Mouse (Mus musculus) neural tube, embryonic 15.5 days (tissue): ENCODE measurements around the gene Spout1. TPM values are rescaled to one million over a fixed set of nuclear protein-coding genes. Genes with fewer than 3 reads are reported as not detected.
A peak's percentile ranks its signal among the peaks of the same experiment; 100 is the strongest.
"Not testable (repeated sequence)": the region's sequence is repeated elsewhere in the genome, so short reads cannot be mapped to it uniquely, and the experiment has no call there.

Experiments
- ATAC-seq: fragments of 200-750 bp; cut with Nextera tagmentation; 2 replicates; pipeline ENCODE4 v1.8.0; 2017; ENCODE audit warnings: mild to moderate bottlenecking, moderate TSS enrichment, moderate library complexity; ENCODE audit not compliant: low FRiP score
- H3K27ac ChIP-seq: fragments of 300-500 bp; sonication (generic); replicated peaks from 2 replicates; pipeline ENCODE4 v1.5.1; 2015; ENCODE audit warnings: mild to moderate bottlenecking, inconsistent platforms
- H3K27me3 ChIP-seq: fragments of 300-500 bp; sonication (generic); replicated peaks from 2 replicates; pipeline ENCODE4 v1.6.1; 2015; ENCODE audit warnings: inconsistent platforms
- H3K36me3 ChIP-seq: fragments of 300-500 bp; sonication (generic); 2 replicates; pipeline ENCODE4 v1.6.1; 2015; ENCODE audit warnings: inconsistent platforms
- H3K4me1 ChIP-seq: fragments of 300-500 bp; sonication (generic); 2 replicates; pipeline ENCODE4 v1.6.1; 2015; ENCODE audit warnings: inconsistent platforms
- H3K4me2 ChIP-seq: fragments of 300-500 bp; sonication (generic); 2 replicates; pipeline ENCODE4 v1.6.1; 2015; ENCODE audit warnings: inconsistent platforms, mild to moderate bottlenecking, moderate library complexity
- H3K4me3 ChIP-seq: fragments of 300-500 bp; sonication (generic); replicated peaks from 2 replicates; pipeline ENCODE4 v1.5.1; 2015; ENCODE audit warnings: mild to moderate bottlenecking, inconsistent platforms
- H3K9ac ChIP-seq: fragments of 300-500 bp; sonication (generic); replicated peaks from 2 replicates; pipeline ENCODE4 v1.6.1; 2015; ENCODE audit warnings: mild to moderate bottlenecking, inconsistent platforms
- H3K9me3 ChIP-seq: fragments of 300-500 bp; sonication (generic); replicated peaks from 2 replicates; pipeline ENCODE4 v1.6.1; 2016; ENCODE audit warnings: inconsistent platforms
- WGBS: fragments of 180-500 bp; shearing (Covaris S2); methylation state at CpG from one replicate; pipeline ENCODE4 v1.1.7; 2015; ENCODE audit warnings: mixed read lengths; 5-methylcytosine and 5-hydroxymethylcytosine counted together
- polyA plus RNA-seq: library from polyadenylated mRNA; unstranded; fragments of >200 nt; fragmentation: Nextera tagmentation; extraction: Ambion mirVana; gene quantifications from 2 replicates; pipeline ENCODE4 v1.2.1, GENCODE M21; 2015

Spout1 gene
- polyA plus RNA-seq, 1 experiment from 2014 or later, result 70.5 TPM

GRCm38 (mm10) chr2:30140021-30140420, 38.2 kb downstream of the Spout1 start:
- H3K4me1 ChIP-seq, result peaks cover 24% of the 10 kb centered on the region
- ATAC-seq, H3K27ac ChIP-seq, H3K4me3 ChIP-seq, H3K9ac ChIP-seq, H3K9me3 ChIP-seq, H3K4me2 ChIP-seq, H3K27me3 ChIP-seq: not testable (repeated sequence)
- WGBS, result 93% methylated on average over 4 of the region's 4 CpGs
- H3K36me3 ChIP-seq, result peaks cover 67% of the 10 kb centered on the region

- Histone ChIP-seq H3K4me3 (no peak overlapping the region), H3K27me3 (no peaks in the 10 kb centered on the region), H3K4me2 (no peak overlapping the region), H3K4me1 (peaks cover 42% of the 10 kb centered on the region), H3K36me3 (peaks cover 32% of the 10 kb centered on the region), H3K27ac (no peak overlapping the region), H3K9ac (no peak overlapping the region), H3K9me3 (no peaks in the 10 kb centered on the region)
- no peak for ATAC-seq
- 92% methylated on average over 10 of the region's 10 CpGs for WGBS
Measured at GRCm38 (mm10) chr2:30136458-30136857, 41.8 kb downstream of the Spout1 start.

GRCm38 (mm10) chr2:30134928-30135620, 43.2 kb downstream of the Spout1 start:
- Histone ChIP-seq H3K9me3 (no peaks in the 10 kb centered on the region), H3K27me3 (no peaks in the 10 kb centered on the region), H3K9ac (peak overlapping the region; percentile 76), H3K4me3 (peak overlapping the region; percentile 86), H3K27ac (peak overlapping the region; percentile 87; the same call in 1 of the 2 replicates), H3K36me3 (peaks cover 18% of the 10 kb centered on the region), H3K4me2 (peak overlapping the region; percentile 93), H3K4me1 (peaks cover 42% of the 10 kb centered on the region)
- ATAC-seq, result no peak
- 47% methylated on average over 10 of the region's 10 CpGs for WGBS

- Histone ChIP-seq H3K36me3 (peaks cover 17% of the 10 kb centered on the region), H3K4me2 (peak overlapping the region; percentile 93), H3K4me3 (peak overlapping the region; percentile 86), H3K27me3 (no peaks in the 10 kb centered on the region), H3K4me1 (peaks cover 42% of the 10 kb centered on the region), H3K27ac (peak overlapping the region; percentile 87), H3K9me3 (no peaks in the 10 kb centered on the region), H3K9ac (peak overlapping the region; percentile 76)
- peak; percentile 28; the same call in 1 of the 2 replicates for ATAC-seq
- WGBS, result 23% methylated on average over 6 of the region's 6 CpGs
Measured at GRCm38 (mm10) chr2:30134378-30134711, 43.9 kb downstream of the Spout1 start.

GRCm38 (mm10) chr2:30133613-30134377, 44.5 kb downstream of the Spout1 start, which contains the start of gene Tbc1d13:
TSS of gene Tbc1d13 (plus strand) at chr2:30133746.
- WGBS, result under 1% methylated on average over 46 of the region's 46 CpGs
- Histone ChIP-seq H3K27ac (peak within 1 kb of the TSS; percentile 87), H3K9ac (peak within 1 kb of the TSS; percentile 76), H3K4me1 (peaks cover 42% of the 10 kb centered on the region), H3K36me3 (peaks cover 17% of the 10 kb centered on the region), H3K9me3 (no peaks in the 10 kb centered on the region), H3K4me2 (peak within 1 kb of the TSS; percentile 93), H3K27me3 (no peaks in the 10 kb centered on the region), H3K4me3 (peak within 1 kb of the TSS; percentile 86)
- ATAC-seq, result peak; percentile 94

- peaks cover 17% of the 10 kb centered on the region for H3K36me3 ChIP-seq
- peak overlapping the region; percentile 29 for H3K9ac ChIP-seq
- H3K27me3 ChIP-seq, result no peaks in the 10 kb centered on the region
- 27% methylated on average over 16 of the region's 16 CpGs for WGBS
- H3K4me1 ChIP-seq, result peaks cover 42% of the 10 kb centered on the region
- no peaks in the 10 kb centered on the region for H3K9me3 ChIP-seq
- no peak overlapping the region; the same call in none of the 2 replicates for H3K27ac ChIP-seq
- H3K4me3 ChIP-seq, result peak overlapping the region; percentile 86
- ATAC-seq, result peak; percentile 15; the same call in 1 of the 2 replicates
- peak overlapping the region; percentile 93 for H3K4me2 ChIP-seq
Measured at GRCm38 (mm10) chr2:30132801-30133612, 45.3 kb downstream of the Spout1 start.

GRCm38 (mm10) chr2:30131240-30131639, 47.0 kb downstream of the Spout1 start:
- H3K27ac ChIP-seq, ATAC-seq: not testable (repeated sequence)
- 62% methylated on average over 5 of the region's 5 CpGs for WGBS

GRCm38 (mm10) chr2:30130156-30130555, 48.1 kb downstream of the Spout1 start:
- H3K4me2 ChIP-seq, result no peak overlapping the region
- H3K4me1 ChIP-seq, result peaks cover 22% of the 10 kb centered on the region
- H3K9me3 ChIP-seq, result no peaks in the 10 kb centered on the region
- no peaks in the 10 kb centered on the region for H3K27me3 ChIP-seq
- no peak overlapping the region for H3K27ac ChIP-seq
- 91% methylated on average over 4 of the region's 4 CpGs for WGBS
- H3K9ac ChIP-seq, result no peak overlapping the region
- no peak for ATAC-seq
- no peaks in the 10 kb centered on the region for H3K36me3 ChIP-seq
- H3K4me3 ChIP-seq, result no peak overlapping the region

More at GRCm38 (mm10) chr2:30131240-30131639, 47.0 kb downstream of the Spout1 start:
- peaks cover 28% of the 10 kb centered on the region for H3K4me1 ChIP-seq
- not testable (repeated sequence) for H3K36me3 ChIP-seq, H3K4me3 ChIP-seq, H3K4me2 ChIP-seq, H3K9me3 ChIP-seq, H3K27me3 ChIP-seq, H3K9ac ChIP-seq

GRCm38 (mm10) chr2:30128789-30129188, 49.5 kb downstream of the Spout1 start:
- no peak for ATAC-seq
- no peak overlapping the region for H3K4me2 ChIP-seq
- H3K27ac ChIP-seq, result no peak overlapping the region
- no peak overlapping the region for H3K9ac ChIP-seq
- no peaks in the 10 kb centered on the region for H3K27me3 ChIP-seq
- H3K36me3 ChIP-seq, result no peaks in the 10 kb centered on the region
- H3K9me3 ChIP-seq, result no peaks in the 10 kb centered on the region
- H3K4me1 ChIP-seq, result peaks cover 17% of the 10 kb centered on the region
- H3K4me3 ChIP-seq, result no peak overlapping the region
- WGBS, result 35% methylated on average over 2 of the region's 2 CpGs

GRCm38 (mm10) chr2:30124472-30125274, 53.6 kb downstream of the Spout1 start, which contains the start of gene Zer1:
TSS of gene Zer1 (minus strand) at chr2:30124585.
- Histone ChIP-seq H3K4me3 (peak within 1 kb of the TSS; percentile 88), H3K36me3 (no peaks in the 10 kb centered on the region), H3K9me3 (no peaks in the 10 kb centered on the region), H3K27ac (peak within 1 kb of the TSS; percentile 94), H3K27me3 (no peaks in the 10 kb centered on the region), H3K9ac (peak within 1 kb of the TSS; percentile 89), H3K4me1 (peaks cover 39% of the 10 kb centered on the region), H3K4me2 (peak within 1 kb of the TSS; percentile 96)
- WGBS, result 10% methylated on average over 31 of the region's 31 CpGs
- ATAC-seq, result peak; percentile 96
